Mouse (Mus musculus) spleen, adult 2 months (tissue): ENCODE measurements at regions not wholly inside any gene's neighbourhood (a gene's known extent, or its start where the extent isn't known, plus 50 kb on each side); places are given as distances from the start of the nearest gene placed in this dataset.

ENCODE experiments used
- CTCF ChIP-seq: fragments of 200-500 bp; IDR thresholded peaks from 2 replicates; pipeline ENCODE4 v1.5.1; 2011; ENCODE audit warnings: mild to moderate bottlenecking, inconsistent platforms; ENCODE audit not compliant: insufficient read depth, insufficient read length, insufficient replicate concordance; ENCODE audit errors: extremely low read depth
- POLR2A ChIP-seq: fragments of 200-500 bp; IDR thresholded peaks from 2 replicates; pipeline ENCODE4 v1.6.1; 2011; ENCODE audit warnings: low read depth, low read length, inconsistent platforms

- TF ChIP-seq POLR2A (no peak), CTCF (no peak)
Observed at GRCm38 (mm10) chr17:14539651-14540050, 154.4 kb downstream of the Thbs2 start.
